ENCODE assay signal across 8 mouse cellular contexts in the genomic region with DNA sequence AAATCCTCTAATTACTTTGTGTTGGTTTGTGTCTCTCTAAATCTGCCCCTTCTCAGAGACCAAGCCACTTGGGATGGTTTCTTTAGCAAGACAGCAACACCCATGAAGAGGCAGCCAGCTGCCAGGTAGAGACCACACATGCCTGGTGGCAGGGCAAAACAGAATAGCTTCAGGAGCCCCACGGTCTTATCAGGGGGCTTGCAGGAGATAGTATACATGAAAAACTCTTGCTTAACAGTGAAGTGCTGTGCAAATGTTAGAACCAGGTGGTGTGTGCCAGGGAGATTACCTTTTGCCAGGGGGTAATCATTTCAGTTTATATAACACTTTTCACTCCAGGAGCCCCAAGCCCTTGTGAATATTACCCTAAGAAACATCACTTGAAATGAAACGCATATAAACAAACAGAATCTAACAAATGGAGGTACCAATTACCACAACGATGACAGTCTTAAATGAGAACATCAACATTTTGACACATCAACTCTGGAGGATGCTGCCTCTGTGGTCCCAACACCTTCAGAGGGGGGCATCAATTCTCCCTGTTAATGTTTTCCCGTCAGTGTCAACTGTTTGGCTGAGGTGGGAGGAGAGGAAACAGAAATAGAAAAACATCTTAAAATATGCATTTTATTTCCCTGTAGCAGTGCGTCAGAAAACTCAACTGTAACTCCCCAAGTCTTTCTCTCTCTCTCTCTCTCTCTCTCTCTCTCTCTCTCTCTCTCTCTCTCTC. TPM values are rescaled to one million over a fixed set of nuclear protein-coding genes. Genes with fewer than 3 reads are reported as not detected.
DNase-seq lines count a peak whose midpoint lies in the region; ATAC-seq lines count a peak whose summit lies in the region.

No protein-coding gene starts in this region.

- peaks cover 7% of the 10 kb centered on the region for H3K27me3 ChIP-seq in erythroblast, embryonic 14.5 days (ENCODE audit: control insufficient read depth)
- no peaks in the 10 kb centered on the region for H3K27me3 ChIP-seq in liver, embryonic 13.5 days

- H3K9ac ChIP-seq in liver, embryonic 13.5 days: no peak overlapping the region

- H3K9me3 ChIP-seq in erythroblast, embryonic 14.5 days (ENCODE audit: control insufficient read depth, low read length): no peaks in the 10 kb centered on the region
- no peaks in the 10 kb centered on the region for H3K9me3 ChIP-seq in liver, embryonic 13.5 days (replicated peaks)

- no peak for ATAC-seq in erythroblast, adult 5-6 weeks (replicated peaks; ENCODE audit: low FRiP score, poor library complexity, severe bottlenecking)
- peak; percentile 85 for ATAC-seq in liver, embryonic 13.5 days (ENCODE audit: low read depth)
- ATAC-seq in monocyte, adult 5-6 weeks (replicated peaks; ENCODE audit: insufficient number of reproducible peaks, low FRiP score, low TSS enrichment, poor library complexity, severe bottlenecking): no peak

- peak; percentile 14 for DNase-seq in retina, postnatal 1 day
- DNase-seq in retina, embryonic 14.5 days (ENCODE audit: low spot score): no peak
- peak; percentile 60 for DNase-seq in liver, embryonic 13.5 days
- DNase-seq in left cerebral cortex, adult 8-10 months (ENCODE audit: low spot score in 2 of 2): no peak
- no peak for DNase-seq in layer of hippocampus, postnatal 36 days

- H3K4me3 ChIP-seq in erythroblast, embryonic 14.5 days (replicated peaks): peak overlapping the region; percentile 10
- no peak overlapping the region for H3K4me3 ChIP-seq in liver, embryonic 13.5 days (replicated peaks)

- H3K4me2 ChIP-seq in liver, embryonic 13.5 days: peak overlapping the region; percentile 25

- WGBS in liver, embryonic 13.5 days (ENCODE audit: insufficient replicate concordance): 16% methylated on average over 5 of the region's 5 CpGs

- peaks cover 20% of the 10 kb centered on the region for H3K4me1 ChIP-seq in erythroblast, embryonic 14.5 days (ENCODE audit: control insufficient read depth)
- peaks cover 19% of the 10 kb centered on the region for H3K4me1 ChIP-seq in liver, embryonic 13.5 days (replicated peaks)

- no peak overlapping the region for H3K27ac ChIP-seq in liver, embryonic 13.5 days

- H3K36me3 ChIP-seq in erythroblast, embryonic 14.5 days (ENCODE audit: control insufficient read depth): no peaks in the 10 kb centered on the region
- no peaks in the 10 kb centered on the region for H3K36me3 ChIP-seq in liver, embryonic 13.5 days

RNA-seq across cellular contexts. Expression of gene Rad23b, which starts 56.3 kb away (rescaled TPM):
- 9.2 and 11.7 TPM in 2 replicates for polyA plus RNA-seq in erythroblast, embryonic 14.5 days (2012)
- 29.4 and 32.2 TPM in 2 replicates for total RNA-seq in erythroblast, adult 5-6 weeks (2015; ENCODE audit: low replicate concordance)
- total RNA-seq in erythroblast, adult 5-6 weeks (2017; ENCODE audit: low replicate concordance): 21.1 and 31.1 TPM in 2 replicates
- polyA plus RNA-seq in liver, embryonic 13.5 days (2015; fragmentation: Nextera tagmentation; extraction: Ambion mirVana): 42.4 and 45.1 TPM in 2 replicates
- total RNA-seq in monocyte, adult 5-6 weeks (2017): 78.7 to 109 TPM (median 79.7 TPM) in 3 replicates
- 100 to 1,000 TPM; 182 to 203 (median 189) TPM for total RNA-seq in left cerebral cortex, adult 8-10 months (2022)
- 100 to 1,000 TPM; 177 to 178 TPM for total RNA-seq in layer of hippocampus, postnatal 36 days (2021)

Comparison
In these comparisons a context has a peak if more than half of its experiments do, and no peak if none do; other contexts are left out.
1. DNase-seq: peak in retina, postnatal 1 day (single experiment) and liver, embryonic 13.5 days (single experiment); none in retina, embryonic 14.5 days (single experiment), left cerebral cortex, adult 8-10 months (0 of 2) and layer of hippocampus, postnatal 36 days (0 of 2).